Mouse (Mus musculus) adrenal gland, adult 8-10 months (tissue): ENCODE data around the gene Ripply3. TPM values are rescaled to one million over a fixed set of nuclear protein-coding genes. Genes with fewer than 3 reads are reported as not detected.

Experiments
- DNase-seq: peaks from one replicate; pipeline ENCODE4 v3.0.0; 2022
- total RNA-seq, 4 experiments: library from RNA; stranded (reverse); gene quantifications; 2 replicates each; pipeline ENCODE4 v1.2.4; 2022

The Ripply3 gene
- total RNA-seq, 4 experiments from 2014 or later: 4.6 to 12.6 (median 5.3) TPM

- DNase-seq: peak; percentile 56
Measured at GRCm38 (mm10) chr16:94360578-94361350, 32.5 kb downstream of the Ripply3 start.

- peak; percentile 91 for DNase-seq
Measured at GRCm38 (mm10) chr16:94362174-94362873, 34.1 kb downstream of the Ripply3 start.

GRCm38 (mm10) chr16:94363814-94364213 is 35.6 kb downstream of the Ripply3 start:
- no peak for DNase-seq

- DNase-seq: no peak
Measured at GRCm38 (mm10) chr16:94365435-94365834, 37.2 kb downstream of the Ripply3 start.

GRCm38 (mm10) chr16:94369596-94370172 is 41.5 kb downstream of the Ripply3 start:
- DNase-seq: no peak

- DNase-seq: peak; percentile 91
Measured at GRCm38 (mm10) chr16:94370173-94370914, 42.1 kb downstream of the Ripply3 start, which contains the start of gene Ttc3. Gene Ttc3 (plus strand): TSS chr16:94370618.

GRCm38 (mm10) chr16:94370915-94371300 is 42.7 kb downstream of the Ripply3 start:
- DNase-seq: peak; percentile 70

- peak; percentile 38 for DNase-seq
Measured at GRCm38 (mm10) chr16:94371301-94371931, 43.2 kb downstream of the Ripply3 start, which contains the start of gene Pigp. Gene Pigp (minus strand): TSS chr16:94371842.

GRCm38 (mm10) chr16:94379386-94379785 is 51.2 kb downstream of the Ripply3 start:
- no peak for DNase-seq

- DNase-seq: no peak
Measured at GRCm38 (mm10) chr16:94383277-94383676, 55.1 kb downstream of the Ripply3 start.

Other genes with a start within 250 kb of the Ripply3 start
- gene Sim2, start 243.5 kb upstream of the Ripply3 start, total RNA-seq: not detected
- 10 to 100 TPM; 20.7 to 31.7 (median 24.9) TPM for gene Hlcs, start 14.8 kb upstream of the Ripply3 start, total RNA-seq
- gene Ttc3, start 42.2 kb downstream of the Ripply3 start, total RNA-seq: 100 to 1,000 TPM in 3 of 4 experiments, 10 to 100 TPM in 1; 89.1 to 149 (median 120) TPM
- gene Pigp, start 43.4 kb downstream of the Ripply3 start, total RNA-seq: 100 to 1,000 TPM in 2 of 4 experiments, 10 to 100 TPM in 2; 80.9 to 101 (median 98.6) TPM
- gene Vps26c, start 198.4 kb downstream of the Ripply3 start, total RNA-seq: 10 to 100 TPM; 54.3 to 68.1 (median 64.4) TPM
- 10 to 100 TPM; 62.2 to 78.6 (median 69.6) TPM for gene Dyrk1a, start 241.6 kb downstream of the Ripply3 start, total RNA-seq